Mouse (Mus musculus): ENCODE results near the gene Vmn2r26.
"Not testable (repeated sequence)": the region's sequence is repeated elsewhere in the genome, so short reads cannot be mapped to it uniquely, and the experiment has no call there.

Gene Vmn2r26

GRCm38 (mm10) chr6:124024268-124024667 is at the start of gene Vmn2r26:
Gene Vmn2r26 (plus strand): TSS chr6:124024568.
- DNase-seq (ENCODE audit: low spot score), result not testable (repeated sequence)

GRCm38 (mm10) chr6:124020841-124021240 is 3.5 kb upstream of the Vmn2r26 start:
- DNase-seq (ENCODE audit: low spot score), result no peak

DNA sequence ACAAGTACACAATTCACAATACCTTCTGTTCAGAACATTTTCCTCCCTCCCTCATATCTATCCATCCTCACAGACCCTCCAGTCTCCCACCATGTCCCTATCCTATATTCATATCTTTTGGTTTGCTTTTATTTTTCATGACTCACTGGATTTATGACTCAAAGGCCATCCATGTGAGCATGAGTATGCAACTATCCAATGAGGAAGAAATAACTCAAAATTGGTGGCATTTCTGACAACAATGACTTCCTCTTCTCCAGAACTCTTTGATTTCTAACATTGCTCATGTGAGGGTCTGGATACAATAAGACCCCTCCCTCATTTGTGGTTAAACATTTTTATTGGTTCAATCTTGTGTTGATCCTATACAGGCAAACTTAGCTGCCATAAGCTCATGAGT is 24.0 kb downstream of the Vmn2r26 start:
- DNase-seq (ENCODE audit: low spot score), result no peak

- peak; percentile 15 for DNase-seq (ENCODE audit: low spot score)
Measured at GRCm38 (mm10) chr6:124053611-124054010, 29.2 kb downstream of the Vmn2r26 start.

DNA sequence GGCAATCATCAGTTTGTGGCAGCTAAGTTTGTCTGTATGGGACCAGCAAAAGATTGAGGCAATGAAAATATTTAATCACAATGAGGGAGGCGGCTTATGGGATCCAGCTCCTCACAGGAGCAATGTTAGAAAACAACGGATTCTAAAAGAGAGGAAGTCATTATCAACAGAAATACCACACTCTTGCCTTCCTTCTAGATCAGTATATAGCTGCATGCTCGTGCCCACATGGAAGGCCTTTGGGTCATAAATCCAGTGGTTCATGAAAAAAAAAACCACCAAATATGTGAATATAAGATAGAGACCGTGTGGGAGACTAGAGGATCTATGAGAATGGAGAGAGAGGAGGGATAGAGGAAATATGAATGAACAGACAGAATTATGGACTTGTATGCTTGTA is 78.0 kb downstream of the Vmn2r26 start:
- no peak for DNase-seq (ENCODE audit: low spot score)

Measured in layer of hippocampus, adult 11-12 months (tissue).